Mouse (Mus musculus) CH12.LX (cell line): ENCODE data around the gene Pigm.

Source experiments
- CTCF ChIP-seq, 2 experiments: IDR thresholded peaks in 1 of 2; conservative IDR thresholded peaks in 1 of 2; 2 replicates each; pipeline ENCODE4 v1.5.1; 2011 to 2012; ENCODE audit warnings: low read depth in 2 of 2, low read length in 2 of 2, improper control_type of control experiment in 1 of 2, inconsistent platforms in 1 of 2, mild to moderate bottlenecking in 1 of 2, moderate library complexity in 1 of 2
- ETS1 ChIP-seq: conservative IDR thresholded peaks from 2 replicates; pipeline ENCODE4 v1.6.1; 2012; ENCODE audit warnings: low read depth, mild to moderate bottlenecking, inconsistent platforms, low read length, improper control_type of control experiment, moderate library complexity
- HCFC1 ChIP-seq: IDR thresholded peaks from 2 replicates; pipeline ENCODE4 v1.6.1; 2012; ENCODE audit warnings: low read depth, mild to moderate bottlenecking, inconsistent platforms, low read length, improper control_type of control experiment
- JUN ChIP-seq: IDR thresholded peaks from 2 replicates; pipeline ENCODE4 v1.6.1; 2011; ENCODE audit warnings: low read depth, mild to moderate bottlenecking, low read length, improper control_type of control experiment, moderate library complexity; ENCODE audit not compliant: insufficient read depth
- MAX ChIP-seq: IDR thresholded peaks from 2 replicates; pipeline ENCODE4 v1.6.1; 2011; ENCODE audit warnings: low read length, improper control_type of control experiment
- POLR2A ChIP-seq: IDR thresholded peaks from 2 replicates; pipeline ENCODE4 v1.6.1; 2011; ENCODE audit warnings: low read depth, mild to moderate bottlenecking, improper control_type of control experiment, low read length
- RAD21 ChIP-seq: IDR thresholded peaks from 2 replicates; pipeline ENCODE4 v1.6.1; 2011; ENCODE audit warnings: low read depth, mild to moderate bottlenecking, low read length, improper control_type of control experiment, moderate library complexity
- TCF12 ChIP-seq: IDR thresholded peaks from 2 replicates; pipeline ENCODE4 v1.6.1; 2014; ENCODE audit warnings: low read depth, mild to moderate bottlenecking, inconsistent platforms, low read length, improper control_type of control experiment
- ZNF384 ChIP-seq: IDR thresholded peaks from 2 replicates; pipeline ENCODE4 v1.6.1; 2012; ENCODE audit warnings: low read depth, low read length, improper control_type of control experiment, inconsistent platforms

DNA sequence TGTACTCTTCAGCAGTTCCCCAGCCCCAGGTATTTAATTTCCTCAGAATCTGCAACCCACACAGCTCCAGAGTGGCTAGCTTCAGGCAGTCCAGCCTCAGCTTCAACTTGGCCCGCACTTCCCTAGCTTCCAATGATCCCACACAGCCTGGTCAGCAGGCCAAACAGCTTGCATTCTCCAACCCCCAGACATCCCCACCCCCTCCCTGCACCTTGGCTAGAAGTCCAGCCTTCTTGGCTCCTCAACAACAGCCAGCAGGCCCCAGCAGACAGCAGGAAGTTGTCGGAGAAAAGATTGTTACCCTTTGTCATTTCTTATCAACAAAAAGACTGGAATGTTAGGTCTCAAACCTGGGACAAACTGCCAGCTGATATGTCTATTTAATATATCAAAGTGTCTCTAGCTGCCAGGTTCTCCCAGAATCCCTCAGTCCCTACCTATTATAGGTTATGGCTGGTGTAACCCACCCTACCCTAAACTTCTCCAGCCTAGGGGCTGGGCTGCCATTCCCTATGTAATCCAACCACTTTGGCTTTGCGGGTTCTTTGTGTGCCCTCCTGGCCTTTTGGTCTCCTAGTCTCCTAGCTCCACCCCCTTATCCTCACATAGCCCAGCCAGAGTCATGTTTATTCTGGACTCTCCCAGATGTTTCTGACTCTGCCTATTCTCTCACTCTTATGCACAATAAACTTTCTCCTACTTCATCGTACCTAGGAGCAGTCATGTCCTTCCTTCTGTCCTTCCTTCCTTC is 55.7 kb downstream of the Pigm start:
- TF ChIP-seq CTCF (conservative IDR thresholded peaks at IDR 0.05 in 1 of 2, IDR thresholded peaks at IDR 0.05 in 1 of 2; ENCODE audit: low read depth in 2 of 2, low read length in 2 of 2): no peak
- TF ChIP-seq JUN: no peak
- no peak for TF ChIP-seq TCF12
- TF ChIP-seq ZNF384: no peak
- TF ChIP-seq RAD21: no peak
- TF ChIP-seq POLR2A: no peak
- no peak for TF ChIP-seq MAX
- no peak for TF ChIP-seq HCFC1
- TF ChIP-seq ETS1: no peak
